Mouse (Mus musculus) left cerebral cortex, postnatal 4 days (tissue): ENCODE measurements around the gene Apaf1. TPM values are rescaled to one million over a fixed set of nuclear protein-coding genes. Genes with fewer than 3 reads are reported as not detected.

Source experiments
- DNase-seq: peaks from one replicate; pipeline ENCODE4 v3.0.0-alpha.2; 2022
- intact Hi-C: fragments of 180-260 bp; cut with DNase I; formaldehyde crosslinking; loops from one replicate; pipeline ENCODE4 v1.15.1; 2025
- total RNA-seq, 2 experiments: library from RNA; stranded (reverse); gene quantifications; 2 replicates each; pipeline ENCODE4 v1.2.3; 2021

Gene Apaf1
- total RNA-seq, 2 experiments from 2014 or later = 28.8 to 29.4 TPM

DNA sequence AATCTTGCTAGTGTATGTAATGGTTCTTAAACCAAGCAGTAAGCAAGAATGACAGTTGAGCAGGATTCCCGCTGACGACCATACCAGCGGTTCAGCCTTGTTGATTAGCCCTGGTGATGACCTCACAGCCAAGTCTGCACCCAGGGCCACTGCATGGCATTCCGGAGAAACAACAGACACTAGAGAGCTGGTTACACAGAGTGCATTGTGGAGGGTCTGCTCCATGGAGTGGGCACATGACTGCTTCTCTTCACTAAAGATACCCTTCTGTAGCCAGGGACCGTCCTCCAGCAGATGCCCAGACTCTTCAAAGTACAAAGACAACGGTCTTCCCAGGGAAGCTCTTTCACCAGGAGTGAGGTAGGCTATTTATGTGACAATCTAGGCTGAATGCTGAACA is 90.3 kb downstream of the Apaf1 start:
- intact Hi-C loops = no loop called here
- no peak for DNase-seq

DNA sequence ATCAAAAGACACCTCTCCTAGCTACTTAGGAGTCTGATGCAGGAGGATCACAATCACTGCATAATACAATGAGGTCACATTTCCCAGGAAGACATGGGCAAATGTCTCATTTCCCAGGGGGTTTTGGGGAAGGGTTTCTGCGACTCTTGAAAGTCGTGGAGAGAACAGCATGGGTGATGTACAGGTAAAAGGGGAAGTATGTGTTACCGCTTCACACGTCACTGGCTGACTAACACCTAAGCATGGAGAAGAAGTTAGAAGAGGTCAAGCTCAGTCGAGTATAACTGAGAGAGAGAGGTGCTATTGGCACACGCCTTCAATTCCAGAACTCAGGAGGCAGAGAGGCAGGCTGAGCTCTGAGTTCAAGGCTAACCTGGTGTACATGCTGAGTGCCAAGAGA is 92.2 kb downstream of the Apaf1 start:
- no peak for DNase-seq
- intact Hi-C loops = no loop called here

DNA sequence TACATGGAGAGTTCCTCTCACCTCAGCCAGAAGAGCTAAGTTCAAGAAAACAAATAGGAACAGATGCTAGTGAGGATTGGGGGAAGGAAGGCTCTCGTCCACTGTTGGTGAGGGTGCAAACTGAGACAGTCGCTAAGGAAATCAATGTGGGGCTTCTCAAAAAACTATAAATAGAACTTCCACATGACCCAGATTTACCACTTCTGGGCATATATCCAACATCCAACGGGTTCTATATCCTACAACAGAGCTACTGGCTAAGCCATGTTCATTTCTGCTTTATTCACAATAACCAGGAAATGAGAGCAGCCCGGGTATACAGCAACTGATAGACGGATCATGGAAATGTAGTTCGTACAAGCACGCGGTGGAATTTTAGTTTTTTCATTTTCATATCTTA is 99.5 kb downstream of the Apaf1 start:
- DNase-seq = no peak
- intact Hi-C loops = no loop called here

DNA sequence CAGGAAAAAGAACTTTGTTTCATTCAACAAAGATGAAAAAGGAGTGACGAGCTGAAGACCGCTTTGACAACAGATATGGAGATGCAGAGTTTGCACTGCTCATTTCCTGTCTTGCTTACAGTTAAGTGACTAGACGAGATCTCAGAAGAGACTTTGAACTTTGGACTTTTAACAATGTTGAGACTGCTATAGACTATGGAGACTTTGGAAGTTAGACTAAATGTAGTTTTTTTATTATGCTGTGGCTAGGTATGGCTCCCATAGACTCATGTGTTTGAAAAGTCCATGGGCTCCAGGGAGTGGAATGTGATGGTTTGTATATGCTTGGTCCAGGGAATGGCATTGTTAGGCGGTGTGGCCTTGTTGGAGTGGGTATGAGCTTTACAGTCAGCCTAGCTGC is 100.8 kb downstream of the Apaf1 start:
- intact Hi-C loops = no loop called here
- DNase-seq = no peak

DNA sequence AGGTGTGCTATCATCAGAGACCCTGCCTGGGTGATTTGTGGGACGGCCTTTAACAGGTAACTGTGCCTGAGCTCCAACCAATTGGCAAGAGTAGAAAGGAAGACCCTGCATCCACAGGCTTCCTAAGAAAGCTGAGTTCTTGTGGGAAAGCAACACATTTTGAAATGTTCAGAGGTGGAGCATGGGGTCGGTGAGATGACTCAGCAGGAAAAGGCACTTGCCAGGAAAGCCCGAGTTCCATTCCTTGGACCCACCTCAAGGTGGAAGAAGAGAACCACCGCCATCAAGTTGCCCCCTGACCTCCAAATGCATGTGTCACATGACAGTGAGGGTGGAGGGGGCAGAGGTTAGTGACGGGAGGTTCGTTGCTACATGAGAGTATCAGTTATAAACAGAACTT is 108.1 kb downstream of the Apaf1 start:
- intact Hi-C loops = no loop called here
- DNase-seq = no peak

DNA sequence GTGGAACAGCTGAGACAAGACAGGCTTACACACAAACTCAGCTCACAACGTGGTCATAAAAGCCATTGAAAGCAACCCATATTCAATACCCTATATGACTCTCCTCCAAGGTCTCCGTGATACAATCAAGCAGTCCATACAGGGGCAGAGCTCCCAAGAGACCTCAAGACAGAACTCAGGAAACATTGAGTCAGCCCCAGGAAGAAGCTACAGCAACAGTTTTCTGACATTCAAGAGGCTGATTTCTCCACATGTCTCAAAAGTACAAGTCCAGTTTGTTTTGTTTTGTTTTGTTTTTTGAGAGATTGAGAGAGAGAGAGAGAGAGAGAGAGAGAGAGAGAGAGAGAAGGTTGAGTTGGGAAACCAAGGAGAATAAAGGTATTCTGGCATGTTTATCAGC is 108.5 kb downstream of the Apaf1 start:
- intact Hi-C loops = no loop called here
- DNase-seq = no peak

DNA sequence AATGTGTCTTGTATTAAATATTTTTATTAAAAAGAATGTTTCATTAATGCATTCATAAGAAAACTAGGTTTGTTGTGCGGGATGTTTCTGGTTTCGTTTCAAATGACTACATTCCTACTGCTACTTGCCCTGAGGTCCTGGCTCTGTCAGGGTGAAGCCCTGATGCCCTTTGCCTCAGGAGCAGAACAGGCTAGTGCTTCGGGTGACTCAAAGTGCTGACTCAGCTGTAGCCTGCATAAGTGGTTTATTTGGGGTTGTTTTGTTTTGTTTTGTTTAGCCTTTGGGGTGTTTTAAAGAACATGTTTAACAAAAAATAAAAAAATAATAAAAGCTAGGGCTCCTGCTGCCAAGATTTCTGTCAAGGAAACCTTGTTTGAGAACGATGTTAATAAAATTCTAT is 112.0 kb downstream of the Apaf1 start:
- no peak for DNase-seq
- intact Hi-C loops = no loop called here

DNA sequence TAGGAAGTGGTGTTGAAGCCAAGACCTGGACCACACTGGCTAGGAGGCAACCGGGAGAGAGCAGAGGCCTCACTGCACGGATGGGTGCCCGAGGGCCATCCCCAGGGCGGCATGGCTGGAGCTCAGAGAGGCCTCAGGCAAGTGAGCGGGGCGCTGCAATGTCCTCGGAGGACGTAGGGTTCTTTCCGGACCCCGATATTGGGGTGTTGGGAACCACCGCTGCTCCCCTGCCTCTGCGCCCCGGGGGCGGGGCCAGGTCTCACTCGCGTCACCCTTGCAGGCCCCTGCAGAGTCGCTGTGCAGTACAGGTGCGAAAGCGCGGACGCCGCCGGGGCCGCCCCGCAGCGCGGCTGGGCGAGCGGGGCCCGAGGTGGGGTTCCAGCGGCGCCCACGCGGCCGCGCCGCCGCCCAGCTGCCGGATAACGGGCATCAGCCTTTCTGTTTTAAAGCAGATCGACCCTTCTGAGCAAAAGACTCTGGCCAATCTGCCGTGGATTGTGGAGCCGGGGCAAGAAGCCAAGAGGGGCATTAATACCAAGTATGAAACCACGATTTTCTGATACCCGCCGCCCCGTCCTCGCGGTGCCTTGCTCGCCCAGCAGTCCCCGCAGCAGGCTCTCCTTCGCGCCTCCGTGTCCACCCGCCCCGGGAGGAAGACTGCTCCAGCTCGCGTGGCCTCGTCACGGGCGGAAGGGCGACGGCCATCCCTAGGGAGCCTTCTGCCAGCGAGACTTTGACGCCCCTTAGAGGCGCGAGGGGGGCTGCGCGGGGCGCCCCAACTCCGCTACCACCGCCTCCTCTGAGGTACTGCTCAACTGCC is 113.0 kb downstream of the Apaf1 start:
- intact Hi-C loops = no loop called here
- peak; percentile 63 for DNase-seq

DNA sequence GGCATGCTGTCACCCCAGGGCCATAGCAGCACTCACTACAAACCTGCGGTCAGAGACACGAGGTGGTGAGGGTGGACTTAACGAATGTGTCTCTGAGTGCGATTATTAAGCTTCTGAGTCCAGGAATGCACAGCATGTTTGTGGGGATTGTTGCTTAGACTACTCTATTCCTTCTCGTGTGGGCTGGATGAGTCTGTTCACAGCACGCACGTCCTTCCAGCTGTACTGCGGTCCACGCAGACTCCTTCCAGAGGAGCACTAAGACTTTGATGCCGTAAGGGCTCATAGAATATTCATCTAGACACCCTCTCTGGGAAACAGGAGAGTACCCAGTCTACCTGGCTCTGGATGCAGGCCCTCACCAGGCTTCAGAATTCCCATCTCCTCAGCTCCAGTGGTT is 114.3 kb downstream of the Apaf1 start:
- no peak for DNase-seq
- intact Hi-C loops = no loop called here

DNA sequence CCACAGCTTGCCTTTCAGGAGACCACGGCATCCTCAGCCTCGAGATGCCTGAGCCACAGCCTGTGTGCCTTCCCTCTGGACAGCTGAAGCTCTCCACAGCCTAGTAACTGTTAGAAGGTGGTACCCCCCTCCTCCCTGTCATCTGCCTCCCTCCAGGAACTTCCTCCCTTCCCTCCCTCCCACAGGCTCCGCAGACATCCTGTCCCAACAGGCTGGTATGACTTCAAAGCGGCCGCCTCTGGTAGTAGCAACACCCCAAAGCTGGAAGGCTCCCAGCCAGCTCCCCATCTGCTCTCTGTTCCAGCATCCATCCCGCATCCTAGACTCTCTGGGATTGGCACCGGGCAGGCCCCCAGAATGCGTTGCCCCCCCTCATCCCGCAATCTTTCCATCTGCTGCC is 115.7 kb downstream of the Apaf1 start:
- DNase-seq = peak; percentile 71
- intact Hi-C loops = no loop called here

DNA sequence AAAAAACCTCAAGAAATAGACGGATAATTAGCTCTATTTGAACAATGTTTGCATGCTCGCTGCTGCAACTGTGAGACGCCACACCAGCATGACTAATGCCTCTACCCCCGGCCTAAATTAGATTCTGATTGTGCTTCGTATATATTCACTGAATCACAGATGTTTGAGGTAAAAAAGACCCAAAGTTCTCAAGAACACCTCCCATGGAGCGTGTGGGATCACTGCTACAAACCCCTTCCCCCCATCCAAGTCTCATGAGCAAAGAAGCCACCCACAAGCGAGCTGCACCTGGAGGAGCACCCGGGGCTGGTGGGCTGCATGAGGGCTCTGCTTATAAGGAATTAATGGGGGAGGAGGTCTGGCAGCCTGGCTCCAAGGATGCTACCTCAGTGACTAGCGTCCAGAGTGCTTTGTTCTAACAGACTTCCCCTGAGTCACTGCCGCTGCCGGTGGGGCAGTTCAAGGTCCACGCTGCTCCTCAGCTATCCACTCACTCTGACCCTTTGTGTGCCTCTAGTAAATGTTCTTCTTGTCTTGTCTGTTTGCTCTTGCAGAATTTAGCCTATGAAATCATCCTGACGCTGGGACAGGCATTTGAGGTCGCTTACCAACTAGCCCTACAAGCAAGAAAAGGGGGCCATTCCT is 116.8 kb downstream of the Apaf1 start:
- DNase-seq = no peak
- intact Hi-C loops = no loop called here

DNA sequence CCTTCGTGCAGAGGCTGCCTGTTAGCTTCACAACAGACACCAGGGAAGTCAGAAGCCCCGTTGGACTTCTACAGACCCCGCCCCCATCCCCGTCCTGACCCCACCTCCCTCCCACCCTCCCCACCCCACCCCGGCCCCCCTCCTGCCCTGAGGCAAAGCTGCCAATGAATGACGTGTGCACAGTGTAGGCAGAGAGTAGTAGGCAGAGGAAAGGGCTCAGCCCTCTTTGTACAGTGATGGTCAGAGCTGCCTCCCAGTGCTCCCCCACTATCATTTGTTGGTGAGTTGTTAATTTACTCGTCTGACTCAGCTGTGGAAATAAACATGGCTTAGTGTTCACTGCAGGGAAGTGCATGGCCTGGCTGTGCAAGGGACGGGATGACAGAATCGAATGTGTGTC is 118.1 kb downstream of the Apaf1 start:
- DNase-seq = peak; percentile 14
- intact Hi-C loops = no loop called here

DNA sequence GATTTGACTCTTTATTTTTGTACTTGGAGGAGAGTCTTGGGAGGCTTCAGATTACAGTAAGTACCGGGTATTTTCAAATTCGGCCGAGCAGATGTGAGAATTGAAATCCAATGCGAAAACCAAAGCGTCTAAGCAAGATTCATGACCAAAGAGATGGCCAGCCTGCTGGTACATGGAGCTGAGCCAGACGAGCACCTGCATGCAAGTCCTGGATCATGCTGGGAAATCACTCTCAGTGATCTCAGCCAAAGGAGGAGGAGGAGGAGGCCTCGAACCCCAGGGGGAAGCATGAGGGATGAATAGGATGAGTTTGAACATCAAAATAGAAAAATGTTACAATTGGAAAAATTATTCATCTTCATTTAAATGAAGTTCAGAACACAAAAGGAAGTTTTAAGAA is 122.2 kb downstream of the Apaf1 start:
- intact Hi-C loops = no loop called here
- no peak for DNase-seq

DNA sequence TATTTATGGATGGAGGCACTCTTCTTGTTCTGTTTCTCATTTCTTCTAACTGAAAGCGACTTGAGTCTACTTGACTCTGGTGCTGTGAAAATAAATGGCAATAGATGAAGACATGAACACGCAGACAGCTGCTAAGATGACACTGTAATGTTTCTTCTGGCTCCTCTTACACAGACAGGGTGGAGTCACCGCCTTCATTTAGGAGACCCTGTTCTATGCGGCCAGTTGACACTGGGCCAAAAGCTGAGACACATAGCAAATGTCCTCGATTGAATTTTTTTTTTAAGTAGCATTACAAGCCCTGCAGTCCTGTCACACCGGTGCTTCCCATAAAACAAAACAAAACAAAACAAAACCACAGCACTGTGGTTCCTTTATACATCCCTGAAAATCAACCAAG is 128.7 kb downstream of the Apaf1 start:
- intact Hi-C loops = no loop called here
- no peak for DNase-seq

DNA sequence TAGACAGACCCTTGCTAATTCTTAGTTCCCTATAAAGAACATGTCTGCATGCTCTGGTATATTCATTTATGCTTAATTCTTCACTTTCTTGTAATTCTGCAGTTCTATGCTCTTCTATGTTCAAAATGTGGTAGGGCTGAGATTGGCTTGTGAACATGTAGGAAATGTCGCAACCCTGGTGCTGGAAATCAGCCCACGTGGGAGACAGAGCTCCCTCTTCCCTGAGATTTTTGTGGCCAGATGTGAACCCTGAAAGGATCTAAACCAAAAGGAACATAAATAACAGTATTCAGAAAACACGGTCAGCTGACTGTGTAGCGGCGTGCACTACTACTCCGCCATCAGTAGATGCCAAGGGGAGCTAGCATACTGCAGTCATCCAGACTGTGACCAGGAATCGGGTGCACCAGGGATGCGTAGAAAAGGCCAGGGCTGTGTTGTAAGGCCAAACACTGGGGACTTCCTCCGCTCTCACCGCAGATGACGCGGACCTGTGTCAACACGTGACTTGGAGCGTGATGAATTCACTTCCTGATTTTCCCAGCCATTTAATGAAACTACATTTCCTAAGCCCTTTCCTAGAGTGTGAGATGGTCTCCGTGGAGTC is 129.4 kb downstream of the Apaf1 start:
- intact Hi-C loops = no loop called here
- DNase-seq = no peak

DNA sequence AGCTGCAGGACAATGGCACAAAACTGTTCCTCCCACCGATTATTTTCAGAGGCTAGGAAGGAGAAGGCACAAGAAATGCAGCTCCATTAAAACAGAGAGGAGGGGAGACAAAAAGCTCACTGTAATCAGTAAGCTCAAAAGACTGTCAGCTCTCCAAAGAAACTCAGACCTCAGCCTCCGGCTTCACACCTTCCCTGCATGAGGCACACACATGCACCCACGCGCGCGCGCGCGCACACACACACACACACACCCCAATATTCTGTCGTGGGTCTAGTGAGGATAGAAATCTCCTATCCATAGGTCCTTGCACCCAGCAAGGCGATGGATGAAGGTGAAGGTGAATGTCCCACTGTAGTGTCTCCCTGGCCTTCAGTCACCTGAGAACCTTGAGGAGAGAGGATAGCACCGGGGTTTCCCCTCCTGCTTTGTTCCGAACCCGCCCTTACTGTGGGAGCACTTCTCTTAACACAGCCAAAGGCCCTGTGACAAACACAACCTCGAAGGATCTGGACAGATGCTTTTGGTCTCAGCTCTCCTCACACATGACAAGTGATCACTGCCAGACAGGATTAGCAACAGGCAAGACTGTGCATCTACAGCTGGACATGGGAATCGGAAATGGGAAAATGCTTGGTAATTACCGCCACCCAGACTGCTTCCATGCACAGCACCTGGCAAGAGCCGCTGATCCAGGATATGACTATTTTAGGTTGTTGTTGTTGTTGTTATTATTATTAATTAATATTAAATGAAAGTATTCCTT is 134.8 kb downstream of the Apaf1 start:
- DNase-seq = no peak
- intact Hi-C loops = no loop called here

DNA sequence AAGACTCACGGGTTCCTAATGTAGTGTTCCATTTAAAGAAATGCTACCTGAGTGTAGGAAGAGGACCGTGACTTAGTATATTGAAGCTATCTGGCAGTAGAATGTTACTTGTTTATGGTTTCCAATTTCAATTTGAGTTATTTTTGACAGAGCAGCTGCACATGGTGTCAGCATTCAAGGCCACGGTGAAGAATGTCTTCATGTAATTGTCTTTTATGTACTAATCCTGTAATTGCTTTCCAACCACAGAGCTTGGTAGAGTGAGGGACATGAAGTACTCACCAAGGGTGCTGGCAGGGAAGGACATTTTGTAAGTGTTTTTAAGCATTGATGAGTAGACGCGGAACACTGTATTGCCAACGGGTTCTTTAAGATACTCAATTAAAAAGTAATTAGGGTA is 135.5 kb downstream of the Apaf1 start:
- intact Hi-C loops = no loop called here
- DNase-seq = no peak

DNA sequence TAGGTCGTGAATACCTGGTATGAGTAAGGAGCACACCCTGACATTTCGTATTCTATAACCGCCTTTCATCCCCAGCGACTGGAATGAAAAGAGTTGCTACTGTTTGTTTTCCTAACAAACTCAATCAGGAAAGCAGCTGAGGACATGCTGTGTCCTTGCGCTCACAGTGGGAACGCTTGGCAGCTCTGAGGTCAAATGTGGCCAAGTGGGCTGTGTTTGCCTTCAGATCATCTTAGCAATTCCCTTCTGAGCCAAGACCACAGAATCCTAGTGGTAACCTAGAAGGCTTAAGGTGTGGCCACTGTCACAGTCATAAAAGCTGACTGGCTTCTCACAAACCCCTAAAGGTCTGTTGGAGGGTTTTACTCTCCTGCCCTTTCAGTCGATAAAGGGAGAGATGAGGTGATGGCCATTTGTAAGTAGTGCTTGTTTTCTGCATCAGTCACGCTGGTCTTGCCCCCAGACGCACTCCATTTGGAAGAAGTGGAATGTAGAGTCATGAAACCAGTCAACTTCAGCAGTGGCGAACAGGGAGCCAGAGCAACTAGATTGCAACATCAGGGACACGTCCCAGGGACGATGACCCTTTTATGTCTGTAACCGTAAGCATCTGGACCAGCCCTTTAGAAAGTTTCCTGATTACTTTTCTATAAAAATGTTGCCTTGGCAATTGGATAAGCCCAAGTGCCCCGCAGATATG is 140.4 kb downstream of the Apaf1 start:
- intact Hi-C loops = no loop called here
- DNase-seq = peak; percentile 32

DNA sequence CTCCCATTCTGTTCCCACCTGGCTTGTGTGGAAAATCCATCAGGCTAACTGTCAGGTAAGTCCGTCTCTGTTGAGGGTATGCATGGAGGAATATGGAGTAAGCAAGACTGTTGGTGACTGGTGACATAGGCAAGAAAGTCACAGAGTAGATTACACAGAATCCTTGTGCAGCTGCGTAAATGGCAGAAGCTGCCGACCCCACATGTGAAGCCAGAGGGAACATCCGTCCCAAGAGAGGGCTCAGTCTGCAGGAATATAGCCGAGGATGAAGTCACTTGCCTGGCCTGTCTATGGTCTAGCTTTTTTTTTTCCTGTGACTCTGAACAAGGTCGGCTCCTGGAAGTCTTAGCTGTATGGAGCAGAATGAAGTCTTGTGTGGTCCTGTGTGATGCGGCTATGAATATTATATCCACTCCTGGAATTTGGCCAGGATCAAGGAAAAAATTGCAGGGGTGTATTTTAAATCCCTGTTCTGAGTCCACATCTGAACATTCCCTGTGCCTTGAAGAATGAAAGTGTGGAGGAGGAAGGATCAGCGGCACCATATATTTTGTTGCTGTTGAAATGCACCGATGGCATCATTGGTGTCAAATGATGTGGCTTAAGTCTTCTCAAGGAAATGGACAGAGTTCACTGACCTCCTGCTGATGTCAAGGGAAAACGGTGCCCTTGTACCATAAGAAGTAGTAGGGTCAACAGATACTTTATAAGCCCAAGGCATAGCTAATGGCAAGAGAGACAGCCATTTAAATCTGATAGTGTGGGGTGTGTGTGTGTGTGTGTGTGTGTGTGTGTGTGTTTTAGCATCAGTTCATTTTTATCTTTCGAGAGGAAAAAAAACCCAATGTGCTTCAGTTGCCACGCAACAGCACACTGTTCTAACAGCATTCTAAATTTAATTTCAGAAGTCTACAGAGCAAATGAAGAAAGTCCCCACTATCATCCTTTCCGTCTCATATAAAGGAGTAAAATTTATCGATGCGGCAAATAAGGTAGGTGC is 141.7 kb downstream of the Apaf1 start:
- intact Hi-C loops = no loop called here
- DNase-seq = no peak
